Mouse (Mus musculus): ENCODE measurements around the gene Gm20509. TPM values are rescaled to one million over a fixed set of nuclear protein-coding genes. Genes with fewer than 3 reads are reported as not detected.
"Not testable (repeated sequence)": the region's sequence is repeated elsewhere in the genome, so short reads cannot be mapped to it uniquely, and the experiment has no call there.

Gm20509 gene
- polyA plus RNA-seq, 1 experiment, result not detected

DNA sequence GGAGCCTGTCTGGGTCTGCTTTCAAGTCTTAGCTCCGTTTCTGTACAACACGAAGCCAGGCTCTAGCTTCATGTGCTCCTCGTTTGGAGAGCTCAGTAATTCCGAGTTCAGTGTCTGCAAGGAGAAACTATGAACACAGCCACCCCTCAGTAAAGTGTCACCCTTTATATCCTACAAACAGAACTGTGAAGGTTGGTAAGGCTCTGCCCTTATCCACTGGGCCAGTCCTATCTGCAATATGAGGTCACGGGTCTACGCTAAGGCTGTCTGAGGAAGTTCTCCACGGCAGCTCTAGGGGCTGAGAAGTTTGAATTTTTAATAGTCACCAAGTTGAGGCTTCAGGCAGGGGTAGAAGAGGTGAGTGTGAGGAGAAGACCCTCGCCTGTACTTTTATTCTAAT lies 29.8 kb upstream of the Gm20509 start:
- Histone ChIP-seq H3K27ac (ENCODE audit: control insufficient read depth, insufficient read depth, low read depth, low read length, poor library complexity) (peak overlapping the region; percentile 92), H3K4me1 (ENCODE audit: control insufficient read depth, insufficient read depth, low read length) (peaks cover 12% of the 10 kb centered on the region; the same call in 1 of the 2 replicates), H3K4me3 (replicated peaks; ENCODE audit: control insufficient read depth, low read depth, low read length) (peak overlapping the region; percentile 15)
- WGBS, result 37% methylated on average over 8 of the region's 8 CpGs
- TF ChIP-seq CTCF (IDR thresholded peaks at IDR 0.05; ENCODE audit: control insufficient read depth, insufficient read depth, low read length), result no peak
- TF ChIP-seq POLR2A (IDR thresholded peaks at IDR 0.05; ENCODE audit: borderline replicate concordance, control insufficient read depth, low read depth, low read length), result no peak

- WGBS, result 3% methylated on average over 5 of the region's 5 CpGs
- H3K4me3 ChIP-seq (replicated peaks; ENCODE audit: control insufficient read depth, low read depth, low read length), result peak overlapping the region; percentile 15
- H3K4me1 ChIP-seq (ENCODE audit: control insufficient read depth, insufficient read depth, low read length), result peaks cover 12% of the 10 kb centered on the region; the same call in 1 of the 2 replicates
- peak overlapping the region; percentile 92 for H3K27ac ChIP-seq (ENCODE audit: control insufficient read depth, insufficient read depth, low read depth, low read length, poor library complexity)
- no peak for TF ChIP-seq POLR2A (IDR thresholded peaks at IDR 0.05; ENCODE audit: borderline replicate concordance, control insufficient read depth, low read depth, low read length)
- TF ChIP-seq CTCF (IDR thresholded peaks at IDR 0.05; ENCODE audit: control insufficient read depth, insufficient read depth, low read length), result no peak
Measured at GRCm38 (mm10) chr9:73073169-73073568, 29.1 kb upstream of the Gm20509 start.

- H3K4me3 ChIP-seq (replicated peaks; ENCODE audit: control insufficient read depth, low read depth, low read length); H3K27ac ChIP-seq (ENCODE audit: control insufficient read depth, insufficient read depth, low read depth, low read length, poor library complexity); H3K4me1 ChIP-seq (ENCODE audit: control insufficient read depth, insufficient read depth, low read length): not testable (repeated sequence)
- WGBS, result 82% methylated on average over 11 of the region's 12 CpGs
Measured at GRCm38 (mm10) chr9:73079349-73079748, 22.9 kb upstream of the Gm20509 start.

- no peak for TF ChIP-seq CTCF (IDR thresholded peaks at IDR 0.05; ENCODE audit: control insufficient read depth, insufficient read depth, low read length)
- TF ChIP-seq POLR2A (IDR thresholded peaks at IDR 0.05; ENCODE audit: borderline replicate concordance, control insufficient read depth, low read depth, low read length), result no peak
- Histone ChIP-seq H3K4me1 (ENCODE audit: control insufficient read depth, insufficient read depth, low read length) (peaks cover 8% of the 10 kb centered on the region), H3K4me3 (replicated peaks; ENCODE audit: control insufficient read depth, low read depth, low read length) (no peak overlapping the region), H3K27ac (ENCODE audit: control insufficient read depth, insufficient read depth, low read depth, low read length, poor library complexity) (no peak overlapping the region)
- WGBS, result 77% methylated on average over 7 of the region's 7 CpGs
Measured at GRCm38 (mm10) chr9:73079801-73080325, 22.4 kb upstream of the Gm20509 start.

DNA sequence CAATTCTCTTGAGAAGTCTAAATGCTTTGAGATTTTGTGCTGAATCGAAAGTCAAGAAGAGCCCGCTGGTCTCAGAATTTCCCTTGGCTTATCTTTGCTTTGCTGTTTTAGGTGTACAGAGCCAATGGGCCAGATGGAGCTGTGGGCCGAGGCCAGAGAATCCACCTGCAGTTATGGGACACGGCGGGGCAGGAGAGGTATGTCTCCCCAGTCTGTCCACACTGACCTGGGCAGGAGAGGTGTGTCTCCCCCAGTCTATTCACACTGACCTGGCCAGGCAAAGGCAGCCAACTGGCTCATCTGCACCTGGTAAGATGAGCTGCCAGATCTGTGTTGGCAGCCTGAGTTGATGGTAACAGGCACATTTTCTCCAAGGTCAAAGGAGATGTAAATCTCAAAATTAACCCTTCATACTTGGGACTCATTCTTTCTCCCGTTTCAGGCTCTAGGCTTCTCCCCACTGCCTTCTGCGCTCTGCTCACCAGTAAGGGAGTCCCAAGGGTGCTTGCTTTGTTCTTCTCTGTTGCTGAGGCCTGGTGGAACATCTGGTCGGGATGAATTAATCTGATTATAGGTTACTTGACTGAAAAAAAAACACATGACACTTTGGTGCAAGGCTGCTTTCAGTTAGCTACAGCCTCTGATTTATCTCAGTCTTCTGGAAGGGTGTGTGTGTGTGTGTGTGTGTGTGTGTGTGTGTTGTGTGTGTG lies 19.8 kb upstream of the Gm20509 start:
- Histone ChIP-seq H3K4me1 (ENCODE audit: control insufficient read depth, insufficient read depth, low read length) (peaks cover 11% of the 10 kb centered on the region), H3K27ac (ENCODE audit: control insufficient read depth, insufficient read depth, low read depth, low read length, poor library complexity) (no peak overlapping the region), H3K4me3 (replicated peaks; ENCODE audit: control insufficient read depth, low read depth, low read length) (no peak overlapping the region)
- WGBS, result 81% methylated on average over 8 of the region's 8 CpGs
- no peak for TF ChIP-seq CTCF (IDR thresholded peaks at IDR 0.05; ENCODE audit: control insufficient read depth, insufficient read depth, low read length)
- no peak for TF ChIP-seq POLR2A (IDR thresholded peaks at IDR 0.05; ENCODE audit: borderline replicate concordance, control insufficient read depth, low read depth, low read length)

DNA sequence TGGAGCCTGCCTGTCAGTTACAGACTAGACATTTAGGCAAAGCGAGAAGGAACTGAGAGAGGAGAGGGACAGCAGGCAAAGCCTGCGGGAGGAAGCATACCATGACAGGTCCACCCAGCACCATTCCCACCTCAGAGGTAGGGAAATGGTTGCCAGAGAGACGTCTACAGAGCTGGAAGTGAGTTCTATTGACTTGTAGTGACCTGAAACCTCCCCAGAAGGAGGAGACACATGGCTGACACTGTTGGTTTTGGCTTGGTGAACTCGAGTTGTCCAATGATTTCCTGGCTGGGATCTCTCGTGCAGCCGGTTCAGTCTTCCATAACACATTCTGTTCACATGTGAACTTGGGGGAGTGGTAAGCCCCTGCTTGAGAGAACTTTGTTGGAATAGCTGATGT lies 18.3 kb upstream of the Gm20509 start:
- TF ChIP-seq POLR2A (IDR thresholded peaks at IDR 0.05; ENCODE audit: borderline replicate concordance, control insufficient read depth, low read depth, low read length) (no peak), CTCF (IDR thresholded peaks at IDR 0.05; ENCODE audit: control insufficient read depth, insufficient read depth, low read length) (no peak)
- Histone ChIP-seq H3K4me3 (replicated peaks; ENCODE audit: control insufficient read depth, low read depth, low read length) (no peak overlapping the region), H3K27ac (ENCODE audit: control insufficient read depth, insufficient read depth, low read depth, low read length, poor library complexity) (peak overlapping the region; percentile 75), H3K4me1 (ENCODE audit: control insufficient read depth, insufficient read depth, low read length) (peaks cover 14% of the 10 kb centered on the region)
- 40% methylated on average over 6 of the region's 6 CpGs for WGBS

GRCm38 (mm10) chr9:73085845-73086244 lies 16.4 kb upstream of the Gm20509 start:
- TF ChIP-seq CTCF (IDR thresholded peaks at IDR 0.05; ENCODE audit: control insufficient read depth, insufficient read depth, low read length) (no peak), POLR2A (IDR thresholded peaks at IDR 0.05; ENCODE audit: borderline replicate concordance, control insufficient read depth, low read depth, low read length) (no peak)
- WGBS, result 8% methylated on average over 6 of the region's 6 CpGs
- Histone ChIP-seq H3K4me1 (ENCODE audit: control insufficient read depth, insufficient read depth, low read length) (peaks cover 16% of the 10 kb centered on the region), H3K27ac (ENCODE audit: control insufficient read depth, insufficient read depth, low read depth, low read length, poor library complexity) (peak overlapping the region; percentile 80), H3K4me3 (replicated peaks; ENCODE audit: control insufficient read depth, low read depth, low read length) (no peak overlapping the region)

DNA sequence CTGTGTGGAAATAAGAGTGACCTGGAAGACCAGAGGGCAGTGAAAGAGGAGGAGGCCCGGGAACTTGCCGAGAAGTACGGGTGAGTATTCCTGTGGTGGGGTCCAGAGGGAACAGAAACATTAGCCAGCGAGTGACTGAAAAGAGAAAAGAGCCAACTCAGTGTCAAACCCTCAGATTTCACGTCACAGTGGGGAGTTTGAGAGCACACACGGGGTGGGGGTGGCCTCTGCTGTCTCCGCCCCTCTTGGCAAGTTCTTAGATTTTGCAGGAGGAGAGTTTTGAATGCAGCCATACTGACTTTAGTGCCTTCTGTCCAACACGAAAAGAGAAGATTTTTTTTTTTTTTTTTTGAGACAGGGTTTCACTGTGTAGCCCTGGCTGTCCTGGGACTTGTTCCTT lies 15.1 kb upstream of the Gm20509 start:
- Histone ChIP-seq H3K4me3 (replicated peaks; ENCODE audit: control insufficient read depth, low read depth, low read length) (no peak overlapping the region), H3K4me1 (ENCODE audit: control insufficient read depth, insufficient read depth, low read length) (peaks cover 16% of the 10 kb centered on the region), H3K27ac (ENCODE audit: control insufficient read depth, insufficient read depth, low read depth, low read length, poor library complexity) (peak overlapping the region; percentile 87)
- 37% methylated on average over 8 of the region's 8 CpGs for WGBS
- no peak for TF ChIP-seq CTCF (IDR thresholded peaks at IDR 0.05; ENCODE audit: control insufficient read depth, insufficient read depth, low read length)
- no peak for TF ChIP-seq POLR2A (IDR thresholded peaks at IDR 0.05; ENCODE audit: borderline replicate concordance, control insufficient read depth, low read depth, low read length)

Data from bone marrow, adult 2 months (tissue).